Mouse (Mus musculus): ENCODE measurements around the gene Gm4553. TPM values are rescaled to one million over a fixed set of nuclear protein-coding genes. Genes with fewer than 3 reads are reported as not detected.
A peak's percentile ranks its signal among the peaks of the same experiment; 100 is the strongest.
"Not testable (repeated sequence)": the region's sequence is repeated elsewhere in the genome, so short reads cannot be mapped to it uniquely, and the experiment has no call there.

Gm4553 gene
- polyA plus RNA-seq, 1 experiment from 2014 or later = not detected

GRCm38 (mm10) chr7:142146033-142146432 lies 19.5 kb downstream of the Gm4553 start:
- Histone ChIP-seq H3K36me3 (ENCODE audit: control insufficient read depth, insufficient read depth, low read length) (no peaks in the 10 kb centered on the region), H3K4me3 (ENCODE audit: low read depth, low read length) (no peak overlapping the region), H3K9me3 (replicated peaks; ENCODE audit: control insufficient read depth, low read length) (no peaks in the 10 kb centered on the region), H3K9ac (ENCODE audit: low read length) (no peak overlapping the region), H3K4me2 (ENCODE audit: low read length) (no peak overlapping the region), H3K27ac (ENCODE audit: low read depth, low read length) (no peak overlapping the region), H3K27me3 (replicated peaks; ENCODE audit: control insufficient read depth, insufficient read depth, low read length) (no peaks in the 10 kb centered on the region), H3K4me1 (ENCODE audit: control insufficient read depth, insufficient read depth, low read length) (no peaks in the 10 kb centered on the region)
- 0% methylated on average over 1 of the region's 1 CpGs for WGBS
- DNase-seq (ENCODE audit: low spot score) (peak; percentile 77), ATAC-seq (no peak)

GRCm38 (mm10) chr7:142145413-142145940 lies 20.1 kb downstream of the Gm4553 start:
- no peaks in the 10 kb centered on the region for H3K9me3 ChIP-seq (replicated peaks; ENCODE audit: control insufficient read depth, low read length)
- no peak overlapping the region for H3K9ac ChIP-seq (ENCODE audit: low read length)
- no peaks in the 10 kb centered on the region for H3K36me3 ChIP-seq (ENCODE audit: control insufficient read depth, insufficient read depth, low read length)
- H3K4me2 ChIP-seq (ENCODE audit: low read length) = no peak overlapping the region
- H3K4me1 ChIP-seq (ENCODE audit: control insufficient read depth, insufficient read depth, low read length) = no peaks in the 10 kb centered on the region
- no peaks in the 10 kb centered on the region for H3K27me3 ChIP-seq (replicated peaks; ENCODE audit: control insufficient read depth, insufficient read depth, low read length)
- H3K27ac ChIP-seq (ENCODE audit: low read depth, low read length) = no peak overlapping the region
- DNase-seq (ENCODE audit: low spot score) (no peak), ATAC-seq (no peak)
- WGBS = 34% methylated on average over 4 of the region's 4 CpGs
- no peak overlapping the region for H3K4me3 ChIP-seq (ENCODE audit: low read depth, low read length)

GRCm38 (mm10) chr7:142144507-142144906 lies 21.0 kb downstream of the Gm4553 start, which contains the start of gene Gm45337:
Gm45337 (minus strand) TSS chr7:142144607.
- no peaks in the 10 kb centered on the region for H3K36me3 ChIP-seq (ENCODE audit: control insufficient read depth, insufficient read depth, low read length)
- H3K9ac ChIP-seq (ENCODE audit: low read length) = no peak within 1 kb of the TSS
- no peaks in the 10 kb centered on the region for H3K4me1 ChIP-seq (ENCODE audit: control insufficient read depth, insufficient read depth, low read length)
- no peaks in the 10 kb centered on the region for H3K9me3 ChIP-seq (replicated peaks; ENCODE audit: control insufficient read depth, low read length)
- ATAC-seq (no peak), DNase-seq (ENCODE audit: low spot score) (no peak)
- no peak within 1 kb of the TSS for H3K4me3 ChIP-seq (ENCODE audit: low read depth, low read length)
- WGBS = 83% methylated on average over 1 of the region's 1 CpGs
- no peak within 1 kb of the TSS for H3K4me2 ChIP-seq (ENCODE audit: low read length)
- H3K27me3 ChIP-seq (replicated peaks; ENCODE audit: control insufficient read depth, insufficient read depth, low read length) = no peaks in the 10 kb centered on the region
- no peak within 1 kb of the TSS for H3K27ac ChIP-seq (ENCODE audit: low read depth, low read length)

- H3K4me3 ChIP-seq (ENCODE audit: low read depth, low read length); ATAC-seq; H3K27ac ChIP-seq (ENCODE audit: low read depth, low read length); H3K9me3 ChIP-seq (replicated peaks; ENCODE audit: control insufficient read depth, low read length); H3K27me3 ChIP-seq (replicated peaks; ENCODE audit: control insufficient read depth, insufficient read depth, low read length); H3K4me1 ChIP-seq (ENCODE audit: control insufficient read depth, insufficient read depth, low read length); H3K9ac ChIP-seq (ENCODE audit: low read length); H3K4me2 ChIP-seq (ENCODE audit: low read length); DNase-seq (ENCODE audit: low spot score); H3K36me3 ChIP-seq (ENCODE audit: control insufficient read depth, insufficient read depth, low read length): not testable (repeated sequence)
- WGBS = 59% methylated on average over 1 of the region's 1 CpGs
Measured at GRCm38 (mm10) chr7:142143506-142144010, 22.0 kb downstream of the Gm4553 start.

- no peak overlapping the region for H3K4me2 ChIP-seq (ENCODE audit: low read length)
- DNase-seq (ENCODE audit: low spot score) (no peak), ATAC-seq (no peak)
- no peaks in the 10 kb centered on the region for H3K27me3 ChIP-seq (replicated peaks; ENCODE audit: control insufficient read depth, insufficient read depth, low read length)
- no peak overlapping the region for H3K4me3 ChIP-seq (ENCODE audit: low read depth, low read length)
- no peaks in the 10 kb centered on the region for H3K36me3 ChIP-seq (ENCODE audit: control insufficient read depth, insufficient read depth, low read length)
- no peaks in the 10 kb centered on the region for H3K4me1 ChIP-seq (ENCODE audit: control insufficient read depth, insufficient read depth, low read length)
- H3K9ac ChIP-seq (ENCODE audit: low read length) = no peak overlapping the region
- H3K27ac ChIP-seq (ENCODE audit: low read depth, low read length) = no peak overlapping the region
- no peaks in the 10 kb centered on the region; the same call in 1 of the 2 replicates for H3K9me3 ChIP-seq (replicated peaks; ENCODE audit: control insufficient read depth, low read length)
- 35% methylated on average over 1 of the region's 1 CpGs for WGBS
Measured at GRCm38 (mm10) chr7:142140696-142141095, 24.8 kb downstream of the Gm4553 start.

DNA sequence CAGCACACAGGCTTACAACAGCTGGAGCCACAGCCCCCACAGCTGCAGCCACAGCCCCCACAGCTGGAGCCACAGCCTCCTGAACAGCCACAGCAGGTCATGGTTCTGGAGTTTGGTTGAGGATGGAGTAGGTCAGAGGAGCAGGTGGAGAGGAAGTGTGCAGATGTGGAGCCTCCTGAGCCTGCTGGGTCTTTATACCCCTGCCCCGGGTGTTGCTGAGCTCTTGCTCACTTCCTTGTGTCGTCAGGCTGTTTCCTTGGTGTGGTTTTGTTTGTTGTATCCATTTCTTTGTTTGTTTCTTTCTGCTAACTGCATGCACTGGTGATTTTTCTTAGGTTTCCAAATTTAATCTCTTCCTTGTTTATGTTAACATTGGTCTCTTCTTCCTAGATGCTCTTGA lies 29.6 kb downstream of the Gm4553 start, which contains the start of gene Gm39115:
Gene Gm39115 (minus strand): TSS at position 101 of the 400 bp plus-strand sequence.
- H3K4me1 ChIP-seq (ENCODE audit: control insufficient read depth, insufficient read depth, low read length); H3K36me3 ChIP-seq (ENCODE audit: control insufficient read depth, insufficient read depth, low read length); H3K9me3 ChIP-seq (replicated peaks; ENCODE audit: control insufficient read depth, low read length); ATAC-seq; H3K9ac ChIP-seq (ENCODE audit: low read length); H3K4me3 ChIP-seq (ENCODE audit: low read depth, low read length); H3K27ac ChIP-seq (ENCODE audit: low read depth, low read length); H3K27me3 ChIP-seq (replicated peaks; ENCODE audit: control insufficient read depth, insufficient read depth, low read length); DNase-seq (ENCODE audit: low spot score); H3K4me2 ChIP-seq (ENCODE audit: low read length): not testable (repeated sequence)
- WGBS = 49% methylated on average over 2 of the region's 2 CpGs

GRCm38 (mm10) chr7:142134206-142134995 lies 31.1 kb downstream of the Gm4553 start:
- Histone ChIP-seq H3K9ac (ENCODE audit: low read length) (no peak overlapping the region), H3K36me3 (ENCODE audit: control insufficient read depth, insufficient read depth, low read length) (no peaks in the 10 kb centered on the region), H3K27ac (ENCODE audit: low read depth, low read length) (no peak overlapping the region), H3K4me2 (ENCODE audit: low read length) (no peak overlapping the region), H3K27me3 (replicated peaks; ENCODE audit: control insufficient read depth, insufficient read depth, low read length) (no peaks in the 10 kb centered on the region), H3K4me3 (ENCODE audit: low read depth, low read length) (no peak overlapping the region), H3K4me1 (ENCODE audit: control insufficient read depth, insufficient read depth, low read length) (no peaks in the 10 kb centered on the region), H3K9me3 (replicated peaks; ENCODE audit: control insufficient read depth, low read length) (no peaks in the 10 kb centered on the region; the same call in 1 of the 2 replicates)
- WGBS = 59% methylated on average over 4 of the region's 4 CpGs
- no peak for ATAC-seq
- peak; percentile 10 for DNase-seq (ENCODE audit: low spot score)

DNA sequence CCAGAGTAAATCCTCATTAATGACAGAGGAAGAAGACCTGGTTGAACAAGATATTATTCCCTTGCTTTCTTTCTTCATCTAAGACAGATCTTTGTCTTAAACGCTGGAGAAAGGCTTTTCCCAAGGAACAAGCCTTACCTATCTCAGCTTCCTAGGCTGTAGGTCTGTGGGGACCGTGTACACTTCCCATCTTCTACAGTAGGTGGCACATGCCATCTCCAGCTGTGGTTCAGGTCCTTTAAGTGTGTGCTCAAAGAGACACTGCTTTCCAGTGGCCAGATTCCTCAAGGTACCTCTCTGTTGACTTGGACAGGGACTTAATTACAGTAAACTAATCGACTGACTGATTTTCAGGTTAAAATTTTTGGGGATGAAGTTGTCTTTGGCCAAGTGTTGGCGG lies 36.7 kb downstream of the Gm4553 start:
- H3K27ac ChIP-seq (ENCODE audit: low read depth, low read length) = no peak overlapping the region
- no peak overlapping the region for H3K9ac ChIP-seq (ENCODE audit: low read length)
- ATAC-seq (no peak), DNase-seq (ENCODE audit: low spot score) (no peak)
- H3K36me3 ChIP-seq (ENCODE audit: control insufficient read depth, insufficient read depth, low read length) = no peaks in the 10 kb centered on the region
- no peaks in the 10 kb centered on the region for H3K27me3 ChIP-seq (replicated peaks; ENCODE audit: control insufficient read depth, insufficient read depth, low read length)
- H3K9me3 ChIP-seq (replicated peaks; ENCODE audit: control insufficient read depth, low read length) = no peaks in the 10 kb centered on the region
- H3K4me3 ChIP-seq (ENCODE audit: low read depth, low read length) = no peak overlapping the region
- no peak overlapping the region for H3K4me2 ChIP-seq (ENCODE audit: low read length)
- WGBS = 60% methylated on average over 4 of the region's 4 CpGs
- no peaks in the 10 kb centered on the region for H3K4me1 ChIP-seq (ENCODE audit: control insufficient read depth, insufficient read depth, low read length)

- H3K36me3 ChIP-seq (ENCODE audit: control insufficient read depth, insufficient read depth, low read length); H3K4me2 ChIP-seq (ENCODE audit: low read length); H3K27me3 ChIP-seq (replicated peaks; ENCODE audit: control insufficient read depth, insufficient read depth, low read length); H3K27ac ChIP-seq (ENCODE audit: low read depth, low read length); DNase-seq (ENCODE audit: low spot score); H3K4me3 ChIP-seq (ENCODE audit: low read depth, low read length); H3K9me3 ChIP-seq (replicated peaks; ENCODE audit: control insufficient read depth, low read length); H3K4me1 ChIP-seq (ENCODE audit: control insufficient read depth, insufficient read depth, low read length); ATAC-seq; H3K9ac ChIP-seq (ENCODE audit: low read length): not testable (repeated sequence)
- WGBS = 100% methylated on average over 1 of the region's 1 CpGs
Measured at GRCm38 (mm10) chr7:142120629-142121028, 44.9 kb downstream of the Gm4553 start, which contains the start of gene Gm45618. Gm45618 (minus strand) TSS chr7:142120729.

Data from forebrain, embryonic 14.5 days (tissue).